Mouse (Mus musculus): ENCODE results near the gene Gm49395. TPM values are rescaled to one million over a fixed set of nuclear protein-coding genes. Genes with fewer than 3 reads are reported as not detected.

Gene Gm49395
- polyA plus RNA-seq, 1 experiment from 2014 or later = 2.7 TPM

DNA sequence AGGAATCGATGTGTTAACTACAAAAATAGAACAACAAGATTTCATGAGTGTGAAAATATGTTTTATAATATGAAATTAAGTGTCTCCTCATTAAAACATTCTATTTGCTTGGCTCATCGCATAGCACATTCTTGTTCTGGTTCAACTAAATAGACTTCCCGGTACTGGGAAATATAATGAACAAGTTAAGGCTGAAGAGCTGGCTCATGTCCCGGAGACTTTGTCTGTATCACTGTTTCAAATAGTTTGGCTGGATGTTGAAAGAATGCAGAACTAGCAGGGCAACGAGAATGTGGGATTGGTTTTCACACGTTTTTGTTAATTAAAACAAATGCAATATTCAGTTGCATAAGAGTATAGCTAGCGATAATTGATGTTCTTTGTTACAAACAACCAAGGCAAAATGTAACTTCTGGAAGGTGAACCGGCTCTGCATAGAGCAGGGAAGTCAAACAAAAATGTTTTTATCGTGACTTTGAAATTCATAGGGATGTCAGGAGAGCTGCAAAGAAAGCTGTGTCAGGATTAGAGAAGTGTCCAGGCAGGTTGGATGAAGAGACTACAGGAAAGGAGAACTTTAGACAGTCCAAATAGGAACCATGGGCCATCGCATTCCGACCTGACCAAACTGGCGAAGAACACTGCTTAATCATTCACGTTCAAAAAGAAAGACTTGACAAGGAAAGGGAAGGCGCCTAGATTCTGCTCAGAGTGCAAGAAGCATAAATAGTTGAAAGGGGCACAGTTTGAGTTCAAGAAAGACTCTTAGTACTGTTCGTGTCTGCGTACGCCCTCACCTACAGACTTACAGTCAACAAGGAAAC lies 70.3 kb downstream of the Gm49395 start:
- H3K4me2 ChIP-seq = no peak overlapping the region
- ATAC-seq (replicated peaks) = no peak
- WGBS = 87% methylated on average over 17 of the region's 17 CpGs
- no peak overlapping the region for H3K4me3 ChIP-seq
- no peaks in the 10 kb centered on the region for H3K9me3 ChIP-seq
- no peaks in the 10 kb centered on the region for H3K4me1 ChIP-seq
- H3K27me3 ChIP-seq (replicated peaks) = no peaks in the 10 kb centered on the region
- H3K36me3 ChIP-seq (replicated peaks) = no peaks in the 10 kb centered on the region
- no peak overlapping the region for H3K27ac ChIP-seq
- no peak overlapping the region for H3K9ac ChIP-seq

- Histone ChIP-seq H3K9ac (no peak overlapping the region), H3K4me1 (no peaks in the 10 kb centered on the region), H3K9me3 (no peaks in the 10 kb centered on the region), H3K4me3 (no peak overlapping the region), H3K27ac (no peak overlapping the region), H3K36me3 (replicated peaks) (no peaks in the 10 kb centered on the region), H3K4me2 (no peak overlapping the region), H3K27me3 (replicated peaks) (no peaks in the 10 kb centered on the region)
- 91% methylated on average over 3 of the region's 3 CpGs for WGBS
- ATAC-seq (replicated peaks) = no peak
Measured at GRCm38 (mm10) chr13:115025394-115025793, 76.3 kb downstream of the Gm49395 start.

GRCm38 (mm10) chr13:115022117-115022787 lies 79.5 kb downstream of the Gm49395 start:
- H3K27ac ChIP-seq = no peak overlapping the region
- no peak overlapping the region for H3K9ac ChIP-seq
- WGBS = 90% methylated on average over 6 of the region's 6 CpGs
- H3K4me1 ChIP-seq = no peaks in the 10 kb centered on the region
- no peaks in the 10 kb centered on the region for H3K36me3 ChIP-seq (replicated peaks)
- H3K27me3 ChIP-seq (replicated peaks) = no peaks in the 10 kb centered on the region
- no peak for ATAC-seq (replicated peaks)
- H3K9me3 ChIP-seq = no peaks in the 10 kb centered on the region
- no peak overlapping the region for H3K4me3 ChIP-seq
- H3K4me2 ChIP-seq = no peak overlapping the region

DNA sequence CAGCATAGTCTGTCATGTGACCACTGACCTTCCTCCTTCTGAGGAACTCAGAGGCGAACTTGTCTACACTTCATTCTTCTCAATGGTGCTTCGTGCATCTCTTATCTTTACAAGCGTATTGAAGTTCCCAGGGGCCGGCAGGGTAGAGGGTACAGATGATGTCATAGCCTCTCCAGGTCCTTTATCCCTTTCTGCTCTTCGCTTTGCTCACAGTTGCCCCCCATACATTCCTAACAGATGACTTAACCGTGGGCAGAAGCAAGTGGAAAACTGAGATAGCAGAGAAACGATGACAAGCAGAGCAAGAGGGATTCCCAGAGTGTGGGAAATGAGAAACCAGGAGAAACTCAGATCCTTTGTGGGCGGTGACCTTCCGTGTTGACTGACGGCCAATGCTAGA lies 80.3 kb downstream of the Gm49395 start:
- Histone ChIP-seq H3K9me3 (no peaks in the 10 kb centered on the region), H3K9ac (no peak overlapping the region), H3K36me3 (replicated peaks) (no peaks in the 10 kb centered on the region), H3K4me1 (no peaks in the 10 kb centered on the region), H3K4me3 (no peak overlapping the region), H3K27me3 (replicated peaks) (no peaks in the 10 kb centered on the region), H3K27ac (no peak overlapping the region), H3K4me2 (no peak overlapping the region)
- ATAC-seq (replicated peaks) = no peak
- 85% methylated on average over 10 of the region's 10 CpGs for WGBS

DNA sequence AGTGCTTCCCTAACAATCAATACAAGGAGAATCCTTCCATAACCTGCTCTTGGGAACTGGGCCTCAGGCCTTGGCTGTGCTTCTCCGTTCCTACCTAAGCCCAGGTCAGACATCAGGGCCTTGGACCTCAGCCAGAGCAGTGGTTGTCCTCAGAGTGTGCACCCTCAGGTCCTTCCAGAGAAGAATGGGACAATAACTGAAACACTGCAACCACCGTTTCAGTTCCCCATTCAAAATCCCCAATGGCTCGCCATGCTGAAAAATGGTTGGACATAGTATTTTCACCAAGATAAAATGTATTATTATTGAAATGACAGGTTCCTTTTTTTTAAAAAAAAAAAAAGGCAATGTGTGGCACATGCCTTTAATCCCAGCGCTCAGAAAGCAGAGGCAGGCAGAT lies 81.0 kb downstream of the Gm49395 start:
- H3K4me3 ChIP-seq = no peak overlapping the region
- H3K9me3 ChIP-seq = no peaks in the 10 kb centered on the region
- 91% methylated on average over 4 of the region's 4 CpGs for WGBS
- H3K36me3 ChIP-seq (replicated peaks) = no peaks in the 10 kb centered on the region
- no peak overlapping the region for H3K27ac ChIP-seq
- H3K27me3 ChIP-seq (replicated peaks) = no peaks in the 10 kb centered on the region
- ATAC-seq (replicated peaks) = no peak
- H3K4me1 ChIP-seq = no peaks in the 10 kb centered on the region
- H3K4me2 ChIP-seq = no peak overlapping the region
- H3K9ac ChIP-seq = no peak overlapping the region

DNA sequence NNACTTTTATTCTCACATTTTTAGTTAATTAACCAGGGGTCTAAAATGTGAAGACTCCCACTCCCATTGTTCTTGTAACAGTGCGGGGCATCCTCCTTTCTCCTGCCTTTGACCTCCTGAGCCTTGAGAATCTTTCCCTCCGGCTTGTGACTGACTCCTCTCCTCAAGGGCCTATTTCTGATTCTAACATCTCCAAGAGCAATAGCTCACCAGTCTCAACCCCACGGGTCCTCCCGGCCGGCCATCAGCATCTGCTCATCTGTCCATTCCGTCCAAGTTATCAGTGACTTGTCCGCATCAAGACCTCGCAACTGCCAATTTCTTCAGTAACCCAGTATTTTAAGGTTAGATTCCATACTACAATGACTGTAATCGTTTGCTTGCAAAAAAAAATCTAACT lies 84.2 kb downstream of the Gm49395 start:
- H3K36me3 ChIP-seq (replicated peaks) = no peaks in the 10 kb centered on the region
- no peak overlapping the region for H3K4me3 ChIP-seq
- no peak overlapping the region for H3K9ac ChIP-seq
- no peak overlapping the region for H3K27ac ChIP-seq
- no peak for ATAC-seq (replicated peaks)
- 92% methylated on average over 9 of the region's 9 CpGs for WGBS
- H3K27me3 ChIP-seq (replicated peaks) = no peaks in the 10 kb centered on the region
- H3K4me2 ChIP-seq = no peak overlapping the region
- no peaks in the 10 kb centered on the region for H3K9me3 ChIP-seq
- H3K4me1 ChIP-seq = no peaks in the 10 kb centered on the region

GRCm38 (mm10) chr13:115011547-115011946 lies 90.2 kb downstream of the Gm49395 start:
- WGBS = 43% methylated on average over 6 of the region's 6 CpGs
- H3K4me1 ChIP-seq = no peaks in the 10 kb centered on the region
- no peaks in the 10 kb centered on the region for H3K27me3 ChIP-seq (replicated peaks)
- no peak overlapping the region for H3K4me3 ChIP-seq
- ATAC-seq (replicated peaks) = no peak
- no peaks in the 10 kb centered on the region for H3K9me3 ChIP-seq
- no peak overlapping the region for H3K27ac ChIP-seq
- no peak overlapping the region for H3K9ac ChIP-seq
- no peak overlapping the region for H3K4me2 ChIP-seq
- no peaks in the 10 kb centered on the region for H3K36me3 ChIP-seq (replicated peaks)

- Histone ChIP-seq H3K27ac (no peak overlapping the region), H3K36me3 (replicated peaks) (no peaks in the 10 kb centered on the region), H3K27me3 (replicated peaks) (no peaks in the 10 kb centered on the region), H3K9ac (no peak overlapping the region), H3K9me3 (no peaks in the 10 kb centered on the region), H3K4me3 (no peak overlapping the region), H3K4me1 (peaks cover 4% of the 10 kb centered on the region), H3K4me2 (no peak overlapping the region)
- ATAC-seq (replicated peaks) = peak; percentile 74
- 23% methylated on average over 9 of the region's 9 CpGs for WGBS
Measured at GRCm38 (mm10) chr13:115006213-115006835, 95.4 kb downstream of the Gm49395 start.

DNA sequence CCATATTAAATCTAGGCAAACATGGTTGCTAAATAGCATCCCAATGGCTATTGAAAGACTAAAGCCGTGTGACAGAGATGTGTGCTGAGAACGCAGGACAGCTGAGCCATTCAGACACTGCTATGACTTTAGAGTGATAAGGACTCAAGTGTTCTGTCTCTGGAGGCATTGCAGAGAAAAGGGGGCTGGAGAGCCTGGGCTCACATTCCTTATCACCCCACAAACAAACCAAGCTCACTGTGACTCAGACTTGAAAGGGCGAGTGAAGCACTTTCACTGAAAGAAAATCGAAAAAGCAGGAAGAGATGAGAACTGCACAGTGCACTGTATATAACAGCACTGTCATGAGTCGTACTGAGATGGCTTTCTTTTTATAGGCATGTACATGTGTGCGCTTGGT lies 96.4 kb downstream of the Gm49395 start:
- H3K4me1 ChIP-seq = peaks cover 4% of the 10 kb centered on the region
- H3K4me2 ChIP-seq = no peak overlapping the region
- ATAC-seq (replicated peaks) = no peak
- H3K27me3 ChIP-seq (replicated peaks) = no peaks in the 10 kb centered on the region
- H3K27ac ChIP-seq = no peak overlapping the region
- H3K36me3 ChIP-seq (replicated peaks) = no peaks in the 10 kb centered on the region
- 81% methylated on average over 6 of the region's 6 CpGs for WGBS
- no peak overlapping the region for H3K4me3 ChIP-seq
- H3K9ac ChIP-seq = no peak overlapping the region
- H3K9me3 ChIP-seq = no peaks in the 10 kb centered on the region

- H3K4me1 ChIP-seq = peaks cover 4% of the 10 kb centered on the region
- 59% methylated on average over 7 of the region's 7 CpGs for WGBS
- H3K36me3 ChIP-seq (replicated peaks) = no peaks in the 10 kb centered on the region
- no peak for ATAC-seq (replicated peaks)
- H3K4me2 ChIP-seq = no peak overlapping the region
- no peak overlapping the region for H3K27ac ChIP-seq
- no peak overlapping the region for H3K9ac ChIP-seq
- no peaks in the 10 kb centered on the region for H3K27me3 ChIP-seq (replicated peaks)
- H3K9me3 ChIP-seq = no peaks in the 10 kb centered on the region
- no peak overlapping the region for H3K4me3 ChIP-seq
Measured at GRCm38 (mm10) chr13:115003444-115004053, 98.2 kb downstream of the Gm49395 start.

GRCm38 (mm10) chr13:115002837-115003236 lies 98.9 kb downstream of the Gm49395 start:
- 86% methylated on average over 3 of the region's 3 CpGs for WGBS
- ATAC-seq (replicated peaks) = no peak

DNA sequence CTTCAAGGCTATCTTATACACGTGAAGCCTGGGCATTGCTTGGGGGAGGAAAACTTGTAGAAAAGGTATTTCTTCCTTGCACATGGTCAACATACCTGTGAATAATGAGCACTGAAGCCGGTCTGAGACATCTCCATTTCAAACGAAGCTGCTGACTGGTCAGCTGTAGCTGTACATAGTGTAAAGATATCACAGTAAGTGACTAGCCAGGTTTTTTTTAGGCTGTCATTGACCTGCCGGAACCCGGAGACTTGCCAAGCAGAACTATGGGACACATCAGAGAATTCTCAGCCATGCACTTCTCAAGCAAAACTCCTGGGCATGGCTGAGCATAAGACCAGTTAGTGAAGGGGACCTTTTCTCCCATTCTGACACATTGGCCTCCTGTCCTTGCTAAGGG lies 99.6 kb downstream of the Gm49395 start:
- H3K27me3 ChIP-seq (replicated peaks) = no peaks in the 10 kb centered on the region
- H3K9me3 ChIP-seq = no peaks in the 10 kb centered on the region
- H3K27ac ChIP-seq = no peak overlapping the region
- no peaks in the 10 kb centered on the region for H3K36me3 ChIP-seq (replicated peaks)
- no peak overlapping the region for H3K4me3 ChIP-seq
- no peak overlapping the region for H3K4me2 ChIP-seq
- no peak overlapping the region for H3K9ac ChIP-seq
- no peak for ATAC-seq (replicated peaks)
- peaks cover 4% of the 10 kb centered on the region for H3K4me1 ChIP-seq
- 88% methylated on average over 5 of the region's 5 CpGs for WGBS

More at GRCm38 (mm10) chr13:115002837-115003236, 98.9 kb downstream of the Gm49395 start:
- no peak overlapping the region for H3K9ac ChIP-seq
- no peak overlapping the region for H3K4me3 ChIP-seq
- H3K36me3 ChIP-seq (replicated peaks) = no peaks in the 10 kb centered on the region
- no peaks in the 10 kb centered on the region for H3K27me3 ChIP-seq (replicated peaks)
- H3K4me2 ChIP-seq = no peak overlapping the region
- H3K27ac ChIP-seq = no peak overlapping the region
- H3K9me3 ChIP-seq = no peaks in the 10 kb centered on the region
- peaks cover 4% of the 10 kb centered on the region for H3K4me1 ChIP-seq
